In the genomic region with DNA sequence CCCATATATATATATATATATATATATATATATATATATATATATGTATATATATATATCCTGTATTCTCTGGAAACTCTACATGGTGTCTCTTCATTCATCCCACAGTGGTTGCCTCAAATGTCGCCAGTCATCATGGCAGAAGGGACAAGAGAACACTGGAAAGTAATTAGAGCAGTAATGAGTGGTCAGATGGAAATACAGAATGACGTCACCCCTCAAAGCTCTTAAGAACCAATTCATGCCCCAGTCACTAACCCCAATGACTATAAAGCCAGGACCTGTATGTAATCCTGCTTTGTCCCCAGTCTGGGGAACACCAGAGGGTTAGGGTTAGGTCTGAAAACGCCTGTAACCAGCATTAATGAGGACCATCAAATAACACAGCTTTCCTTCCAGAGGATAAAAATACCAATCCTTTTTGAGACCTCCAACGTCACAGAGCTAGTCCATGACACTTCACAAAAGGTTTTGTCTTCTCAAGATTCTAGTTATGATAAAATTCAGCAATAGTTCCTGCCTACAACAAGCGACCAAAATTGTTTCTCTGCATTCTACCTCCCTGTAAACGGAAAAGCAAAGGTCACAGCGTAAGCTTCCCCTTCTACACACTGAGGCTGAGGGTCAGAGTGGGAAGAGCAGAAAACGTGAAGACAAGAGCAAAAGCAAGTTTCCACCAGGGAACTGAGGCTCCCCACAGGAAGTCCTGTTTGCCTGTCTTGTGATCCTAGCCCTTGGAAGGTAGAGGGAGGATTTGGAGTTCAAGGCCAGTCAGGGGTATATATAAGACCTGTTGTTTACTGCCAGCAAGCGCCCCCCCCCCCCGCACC, we compare ENCODE assay signal across 15 mouse cellular contexts.
DNase-seq lines count a peak whose midpoint lies in the region; ATAC-seq lines count a peak whose summit lies in the region.
"Had no signal": no experiment of that assay in that cellular context is flagged by ENCODE, and none has a peak within 500 bp of the region (broad histone marks: within the 10 kb centered on the region; RNA-seq: fewer than 3 reads in every experiment).

No protein-coding gene starts in this region.

- H3K27me3 ChIP-seq in kidney, embryonic 15.5 days, result no peaks in the 10 kb centered on the region
- no peaks in the 10 kb centered on the region for H3K27me3 ChIP-seq in embryonic facial prominence, embryonic 13.5 days
- H3K27me3 ChIP-seq: neural tube, embryonic 12.5 days had no signal

- DNase-seq in embryo, embryonic 10.5 days (ENCODE audit: low spot score), result peak; percentile 47
- DNase-seq in embryo, embryonic 10 days (ENCODE audit: low spot score), result no peak
- no peak for DNase-seq in kidney, adult 11 months
- DNase-seq in retina, embryonic 14.5 days (ENCODE audit: low spot score), result peak; percentile 46
- no peak for DNase-seq in heart, postnatal 4 days
- no peak for DNase-seq in spleen, postnatal 10 days (ENCODE audit: low spot score in 2 of 2)
- DNase-seq: cerebellum, adult 18-20 months; lung, postnatal 10 days had no signal

- no peak overlapping the region for H3K9ac ChIP-seq in kidney, embryonic 15.5 days
- no peak overlapping the region for H3K9ac ChIP-seq in embryonic facial prominence, embryonic 13.5 days
- H3K9ac ChIP-seq: liver, embryonic 12.5 days; midbrain, embryonic 13.5 days; neural tube, embryonic 12.5 days had no signal

- ATAC-seq in kidney, embryonic 15.5 days (replicated peaks; ENCODE audit: low FRiP score), result no peak
- no peak for ATAC-seq in embryonic facial prominence, embryonic 13.5 days (ENCODE audit: insufficient number of reproducible peaks, insufficient read depth, low FRiP score, low TSS enrichment, low read depth)
- ATAC-seq: activated CD4-positive, CD25-positive, alpha-beta regulatory T cell, adult 4 months; liver, embryonic 12.5 days; midbrain, embryonic 13.5 days had no signal

- peak overlapping the region; percentile 78 for H3K27ac ChIP-seq in kidney, embryonic 15.5 days
- H3K27ac ChIP-seq in embryonic facial prominence, embryonic 13.5 days, result peak overlapping the region; percentile 68; the same call in 1 of the 2 replicates

- no peak overlapping the region for H3K4me2 ChIP-seq in kidney, embryonic 15.5 days
- H3K4me2 ChIP-seq in embryonic facial prominence, embryonic 13.5 days, result no peak overlapping the region
- H3K4me2 ChIP-seq: liver, embryonic 12.5 days had no signal

- H3K4me1 ChIP-seq in kidney, embryonic 15.5 days, result peaks cover 68% of the 10 kb centered on the region
- H3K4me1 ChIP-seq in embryonic facial prominence, embryonic 13.5 days, result peaks cover 56% of the 10 kb centered on the region

- H3K9me3 ChIP-seq in kidney, embryonic 15.5 days (replicated peaks), result no peaks in the 10 kb centered on the region
- H3K9me3 ChIP-seq in embryonic facial prominence, embryonic 13.5 days, result peaks cover 3% of the 10 kb centered on the region; the same call in 1 of the 2 replicates
- H3K9me3 ChIP-seq: liver, embryonic 12.5 days; neural tube, embryonic 12.5 days had no signal

- WGBS in kidney, embryonic 15.5 days, result 60% methylated on average over 10 of the region's 10 CpGs
- 51% methylated on average over 10 of the region's 10 CpGs for WGBS in embryonic facial prominence, embryonic 13.5 days

- no peaks in the 10 kb centered on the region for H3K36me3 ChIP-seq in kidney, embryonic 15.5 days
- no peaks in the 10 kb centered on the region for H3K36me3 ChIP-seq in embryonic facial prominence, embryonic 13.5 days
- H3K36me3 ChIP-seq: G1E; liver, embryonic 12.5 days; midbrain, embryonic 13.5 days; neural tube, embryonic 12.5 days had no signal

- H3K4me3 ChIP-seq in kidney, embryonic 15.5 days (replicated peaks), result no peak overlapping the region
- H3K4me3 ChIP-seq in embryonic facial prominence, embryonic 13.5 days, result no peak overlapping the region
- H3K4me3 ChIP-seq: liver, embryonic 12.5 days; midbrain, embryonic 13.5 days; neural tube, embryonic 12.5 days had no signal

Comparison
In these comparisons a context has a peak if more than half of its experiments do, and no peak if none do; other contexts are left out.
1. DNase-seq: peak in embryo, embryonic 10.5 days (single experiment) and retina, embryonic 14.5 days (single experiment); none in embryo, embryonic 10 days (single experiment), kidney, adult 11 months (single experiment), heart, postnatal 4 days (single experiment) and spleen, postnatal 10 days (0 of 2).